Mouse (Mus musculus): ENCODE data around the gene Olfr705. TPM values are rescaled to one million over a fixed set of nuclear protein-coding genes. Genes with fewer than 3 reads are reported as not detected.
"Not testable (repeated sequence)": the region's sequence is repeated elsewhere in the genome, so short reads cannot be mapped to it uniquely, and the experiment has no call there.

The Olfr705 gene
- total RNA-seq (2015; ENCODE audit: low replicate concordance), result not detected in 2 replicates
- total RNA-seq (2017; ENCODE audit: low replicate concordance), result not detected in 2 replicates

DNA sequence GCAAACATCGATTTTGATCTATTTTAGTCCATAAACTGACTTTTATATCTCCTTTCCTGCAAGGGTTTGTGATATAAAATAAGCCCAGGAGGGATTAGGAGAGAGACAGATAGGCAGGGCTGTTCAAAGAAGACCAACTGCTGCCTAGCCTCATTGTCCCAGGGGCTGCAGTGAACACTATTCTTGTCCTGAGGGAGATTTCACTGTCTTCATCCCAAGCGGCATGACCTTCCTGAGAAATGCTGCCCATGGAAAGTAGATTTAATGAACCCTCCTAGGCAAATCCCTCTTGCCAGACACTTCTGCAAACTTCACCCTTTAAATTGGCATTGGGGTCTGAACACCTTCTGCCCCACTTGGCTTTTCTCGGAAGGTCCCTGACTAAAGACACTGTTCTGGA is at the start of gene Olfr705:
TSS of gene Olfr705 (minus strand) at position 101 of the 400 bp plus-strand sequence.
- no peak for ATAC-seq (replicated peaks; ENCODE audit: low FRiP score, poor library complexity, severe bottlenecking)

DNA sequence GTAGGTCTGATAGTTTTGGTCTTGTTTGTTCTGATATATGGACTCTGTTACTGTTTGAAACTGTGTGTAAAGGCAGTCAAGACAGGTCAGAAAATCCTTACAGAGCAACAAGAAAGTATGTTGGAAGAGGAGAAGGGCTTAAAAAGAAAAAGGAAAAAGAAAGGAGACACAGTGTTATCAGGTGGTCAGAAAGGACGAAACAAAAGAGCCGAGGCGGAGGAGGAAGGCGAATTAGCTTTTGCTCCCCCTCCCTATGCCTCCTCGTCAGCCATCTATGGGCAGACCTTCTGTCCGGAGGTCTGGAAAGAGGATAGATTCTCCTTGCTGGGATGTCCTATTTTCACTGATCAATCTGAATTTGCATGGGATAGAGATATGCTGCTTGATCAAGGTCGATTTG is 44.3 kb upstream of the Olfr705 start:
- not testable (repeated sequence) for ATAC-seq (replicated peaks; ENCODE audit: low FRiP score, poor library complexity, severe bottlenecking)

DNA sequence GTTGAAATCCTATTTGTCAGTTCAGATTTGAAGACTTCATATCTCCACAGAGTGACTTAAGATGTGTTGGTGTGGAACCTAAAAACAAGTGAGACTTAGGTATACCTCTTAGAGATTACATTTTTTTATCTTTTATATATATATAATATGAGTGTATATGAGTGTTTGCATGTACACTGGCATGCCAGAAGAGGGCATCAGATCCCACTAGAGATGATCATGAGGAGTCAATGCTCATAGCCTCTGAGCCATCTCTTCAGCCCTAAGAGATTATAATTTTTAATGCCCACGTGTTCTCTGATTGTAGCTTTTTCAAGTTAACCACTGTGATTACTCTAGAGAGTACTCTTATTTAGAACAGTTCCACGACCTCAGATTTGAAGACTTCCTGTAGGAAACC is 31.0 kb upstream of the Olfr705 start, which contains the start of gene Olfr1532-ps1:
TSS of gene Olfr1532-ps1 (plus strand) at position 326 of the 400 bp plus-strand sequence.
- ATAC-seq (replicated peaks; ENCODE audit: low FRiP score, poor library complexity, severe bottlenecking), result no peak

DNA sequence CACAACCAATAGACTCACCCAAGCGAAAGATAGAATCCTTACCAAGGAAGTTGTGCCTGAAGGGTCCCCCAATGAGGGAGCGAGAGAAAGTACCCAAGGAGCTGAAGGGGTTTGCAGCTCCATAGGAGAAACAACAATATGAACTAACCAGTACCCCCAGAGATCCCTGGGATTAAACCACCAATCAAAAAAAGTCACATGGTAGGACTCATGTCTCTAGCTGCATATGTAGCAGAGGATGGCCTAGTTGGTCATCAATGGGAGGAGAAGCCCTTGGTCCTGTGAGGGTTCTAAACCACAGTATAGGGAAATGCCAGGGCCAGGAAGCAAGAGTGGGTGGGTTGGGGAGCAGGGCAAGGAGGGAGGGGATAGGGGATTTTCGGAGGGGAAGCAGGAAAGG is 24.4 kb upstream of the Olfr705 start, which contains the start of gene Olfr707:
TSS of gene Olfr707 (minus strand) at position 101 of the 400 bp plus-strand sequence.
- not testable (repeated sequence) for ATAC-seq (replicated peaks; ENCODE audit: low FRiP score, poor library complexity, severe bottlenecking)

DNA sequence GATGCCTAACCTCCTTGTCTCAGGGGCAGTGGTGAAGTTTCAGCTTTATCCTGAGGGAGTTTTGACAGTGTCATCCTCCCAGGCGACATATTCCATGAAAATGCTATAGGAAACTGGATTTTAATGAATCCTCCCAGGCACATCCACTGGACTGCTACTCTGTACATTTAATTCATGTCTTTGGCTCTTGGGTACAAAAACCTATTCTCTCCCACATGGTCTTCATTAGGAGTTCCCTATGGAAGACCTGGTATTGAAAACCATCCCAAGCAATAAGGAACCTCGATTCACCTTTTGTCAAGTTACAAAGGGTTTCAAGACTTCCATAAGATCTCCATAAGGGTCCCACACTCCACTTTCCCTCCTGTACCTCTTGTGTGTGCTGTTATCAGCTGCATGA is 11.4 kb upstream of the Olfr705 start, which contains the start of gene Olfr706:
TSS of gene Olfr706 (minus strand) at position 101 of the 400 bp plus-strand sequence.
- ATAC-seq (replicated peaks; ENCODE audit: low FRiP score, poor library complexity, severe bottlenecking), result no peak

DNA sequence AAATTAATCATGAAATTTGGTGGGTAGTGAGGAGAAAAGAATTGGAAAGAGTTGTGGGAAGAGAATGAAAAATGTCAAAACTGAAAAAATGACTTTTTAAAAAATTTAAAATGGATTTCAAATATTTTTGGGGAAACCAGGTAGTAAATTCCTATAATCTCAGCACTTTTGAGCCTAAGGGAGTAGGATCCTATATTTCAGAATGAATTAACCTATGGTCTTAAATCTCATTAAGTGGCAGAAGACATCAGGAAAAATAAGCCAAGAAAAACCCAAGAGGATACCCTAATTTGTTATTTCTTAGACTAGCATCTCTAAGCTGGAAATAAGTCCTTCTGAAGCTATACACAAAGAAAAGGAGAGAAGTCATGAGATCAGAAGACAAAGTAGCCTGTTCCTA is 13.8 kb downstream of the Olfr705 start, which contains the start of gene Olfr704:
TSS of gene Olfr704 (plus strand) at position 301 of the 400 bp plus-strand sequence.
- ATAC-seq (replicated peaks; ENCODE audit: low FRiP score, poor library complexity, severe bottlenecking), result no peak

DNA sequence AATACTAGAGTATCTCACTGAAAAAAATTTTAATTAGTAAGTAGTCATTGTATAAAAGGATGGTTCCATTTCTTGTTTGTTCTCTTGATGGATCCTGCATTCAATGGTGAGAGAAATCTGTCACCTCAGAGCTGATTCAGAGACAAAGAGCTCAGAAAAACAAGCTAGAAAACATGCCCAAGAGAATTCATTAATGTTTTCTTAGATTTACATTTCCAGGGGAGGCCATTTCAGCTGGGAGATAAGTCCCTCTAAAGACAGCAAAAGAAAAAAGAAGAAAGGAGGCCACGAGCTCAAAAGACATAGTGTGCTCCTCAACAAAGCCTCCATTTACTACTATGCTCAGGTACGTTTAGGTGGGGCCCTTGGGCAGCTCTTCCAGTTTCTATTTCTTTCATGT is 33.6 kb downstream of the Olfr705 start, which contains the start of gene Olfr703:
TSS of gene Olfr703 (plus strand) at position 301 of the 400 bp plus-strand sequence.
- ATAC-seq (replicated peaks; ENCODE audit: low FRiP score, poor library complexity, severe bottlenecking), result no peak

DNA sequence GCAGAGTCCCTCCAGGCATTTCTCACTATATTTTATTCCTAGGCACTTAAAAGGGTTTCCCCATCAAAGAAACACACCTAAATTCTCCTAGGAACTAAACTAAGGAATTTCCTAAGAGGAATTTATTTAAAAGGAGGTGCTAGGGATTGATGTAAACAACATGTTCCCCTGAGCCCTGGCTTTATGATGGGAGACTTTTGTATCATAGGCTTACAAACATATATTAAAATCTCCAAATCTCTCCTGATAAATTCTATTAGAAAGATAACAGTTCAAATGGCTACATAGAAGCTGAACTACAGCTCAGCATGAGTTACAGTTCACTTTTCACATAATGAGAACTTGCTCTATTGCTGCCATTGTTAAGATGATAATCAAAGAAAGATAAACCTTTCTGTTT is 42.9 kb downstream of the Olfr705 start, which contains the start of gene Olfr702:
TSS of gene Olfr702 (minus strand) at position 101 of the 400 bp plus-strand sequence.
- no peak for ATAC-seq (replicated peaks; ENCODE audit: low FRiP score, poor library complexity, severe bottlenecking)

Other genes with a start within 250 kb of the Olfr705 start
- not detected in 2 replicates for gene Olfr693, start 196.3 kb downstream of the Olfr705 start, total RNA-seq (2015; ENCODE audit: low replicate concordance)
- gene Olfr693, start 196.3 kb downstream of the Olfr705 start, total RNA-seq (2017; ENCODE audit: low replicate concordance), result not detected in 2 replicates
- gene Olfr694, start 185.1 kb downstream of the Olfr705 start, total RNA-seq (2015; ENCODE audit: low replicate concordance), result not detected in 2 replicates
- gene Olfr694, start 185.1 kb downstream of the Olfr705 start, total RNA-seq (2017; ENCODE audit: low replicate concordance), result not detected in 2 replicates
- not detected in 2 replicates for gene Olfr695, start 160.5 kb downstream of the Olfr705 start, total RNA-seq (2015; ENCODE audit: low replicate concordance)
- gene Olfr695, start 160.5 kb downstream of the Olfr705 start, total RNA-seq (2017; ENCODE audit: low replicate concordance), result not detected in 2 replicates
- gene Olfr697, start 134.4 kb downstream of the Olfr705 start, total RNA-seq (2015; ENCODE audit: low replicate concordance), result not detected in 2 replicates
- not detected in 2 replicates for gene Olfr697, start 134.4 kb downstream of the Olfr705 start, total RNA-seq (2017; ENCODE audit: low replicate concordance)
- gene Olfr698, start 121.5 kb downstream of the Olfr705 start, total RNA-seq (2015; ENCODE audit: low replicate concordance), result not detected in 2 replicates
- gene Olfr698, start 121.5 kb downstream of the Olfr705 start, total RNA-seq (2017; ENCODE audit: low replicate concordance), result not detected in 2 replicates
- 0.84 TPM in 1 of 2 replicates, not detected in the other for gene Olfr699, start 83.7 kb downstream of the Olfr705 start, total RNA-seq (2015; ENCODE audit: low replicate concordance)
- gene Olfr699, start 83.7 kb downstream of the Olfr705 start, total RNA-seq (2017; ENCODE audit: low replicate concordance), result not detected in 2 replicates
- gene Olfr700, start 68.1 kb downstream of the Olfr705 start, total RNA-seq (2015; ENCODE audit: low replicate concordance), result not detected in 2 replicates
- gene Olfr700, start 68.1 kb downstream of the Olfr705 start, total RNA-seq (2017; ENCODE audit: low replicate concordance), result not detected in 2 replicates
- not detected in 2 replicates for gene Olfr701, start 62.8 kb downstream of the Olfr705 start, total RNA-seq (2015; ENCODE audit: low replicate concordance)
- not detected in 2 replicates for gene Olfr701, start 62.8 kb downstream of the Olfr705 start, total RNA-seq (2017; ENCODE audit: low replicate concordance)
- gene Olfr702, start 43.0 kb downstream of the Olfr705 start, total RNA-seq (2015; ENCODE audit: low replicate concordance), result not detected in 2 replicates
- gene Olfr702, start 43.0 kb downstream of the Olfr705 start, total RNA-seq (2017; ENCODE audit: low replicate concordance), result not detected in 2 replicates
- not detected in 2 replicates for gene Olfr703, start 33.5 kb downstream of the Olfr705 start, total RNA-seq (2015; ENCODE audit: low replicate concordance)
- not detected in 2 replicates for gene Olfr703, start 33.5 kb downstream of the Olfr705 start, total RNA-seq (2017; ENCODE audit: low replicate concordance)
- not detected in 2 replicates for gene Olfr704, start 13.7 kb downstream of the Olfr705 start, total RNA-seq (2015; ENCODE audit: low replicate concordance)
- not detected in 2 replicates for gene Olfr704, start 13.7 kb downstream of the Olfr705 start, total RNA-seq (2017; ENCODE audit: low replicate concordance)
- not detected in 2 replicates for gene Olfr706, start 11.3 kb upstream of the Olfr705 start, total RNA-seq (2015; ENCODE audit: low replicate concordance)
- gene Olfr706, start 11.3 kb upstream of the Olfr705 start, total RNA-seq (2017; ENCODE audit: low replicate concordance), result not detected in 2 replicates
- not detected in 2 replicates for gene Olfr707, start 24.4 kb upstream of the Olfr705 start, total RNA-seq (2015; ENCODE audit: low replicate concordance)
- gene Olfr707, start 24.4 kb upstream of the Olfr705 start, total RNA-seq (2017; ENCODE audit: low replicate concordance), result not detected in 2 replicates
- not detected in 2 replicates for gene Olfr1532-ps1, start 31.1 kb upstream of the Olfr705 start, total RNA-seq (2015; ENCODE audit: low replicate concordance)
- not detected in 2 replicates for gene Olfr1532-ps1, start 31.1 kb upstream of the Olfr705 start, total RNA-seq (2017; ENCODE audit: low replicate concordance)
- gene Olfr709-ps1, start 55.3 kb upstream of the Olfr705 start, total RNA-seq (2015; ENCODE audit: low replicate concordance), result not detected in 2 replicates
- gene Olfr709-ps1, start 55.3 kb upstream of the Olfr705 start, total RNA-seq (2017; ENCODE audit: low replicate concordance), result not detected in 2 replicates
- not detected in 2 replicates for gene Olfr710, start 71.4 kb upstream of the Olfr705 start, total RNA-seq (2015; ENCODE audit: low replicate concordance)
- gene Olfr710, start 71.4 kb upstream of the Olfr705 start, total RNA-seq (2017; ENCODE audit: low replicate concordance), result not detected in 2 replicates
- not detected in 2 replicates for gene Olfr6, start 87.0 kb upstream of the Olfr705 start, total RNA-seq (2015; ENCODE audit: low replicate concordance)
- not detected in 2 replicates for gene Olfr6, start 87.0 kb upstream of the Olfr705 start, total RNA-seq (2017; ENCODE audit: low replicate concordance)
- gene Olfr711, start 98.6 kb upstream of the Olfr705 start, total RNA-seq (2015; ENCODE audit: low replicate concordance), result not detected in 2 replicates
- 0.38 TPM in 1 of 2 replicates, not detected in the other for gene Olfr711, start 98.6 kb upstream of the Olfr705 start, total RNA-seq (2017; ENCODE audit: low replicate concordance)
- not detected in 2 replicates for gene Olfr2, start 129.2 kb upstream of the Olfr705 start, total RNA-seq (2015; ENCODE audit: low replicate concordance)
- not detected in 2 replicates for gene Olfr2, start 129.2 kb upstream of the Olfr705 start, total RNA-seq (2017; ENCODE audit: low replicate concordance)
- not detected in 2 replicates for gene Olfr713, start 154.3 kb upstream of the Olfr705 start, total RNA-seq (2015; ENCODE audit: low replicate concordance)
- not detected in 2 replicates for gene Olfr713, start 154.3 kb upstream of the Olfr705 start, total RNA-seq (2017; ENCODE audit: low replicate concordance)
- gene Olfr714, start 194.1 kb upstream of the Olfr705 start, total RNA-seq (2015; ENCODE audit: low replicate concordance), result not detected in 2 replicates
- not detected in 2 replicates for gene Olfr714, start 194.1 kb upstream of the Olfr705 start, total RNA-seq (2017; ENCODE audit: low replicate concordance)
- gene Olfr17, start 216.3 kb upstream of the Olfr705 start, total RNA-seq (2015; ENCODE audit: low replicate concordance), result not detected in 2 replicates
- gene Olfr17, start 216.3 kb upstream of the Olfr705 start, total RNA-seq (2017; ENCODE audit: low replicate concordance), result not detected in 2 replicates
- not detected in 2 replicates for gene Olfr715b, start 233.5 kb upstream of the Olfr705 start, total RNA-seq (2015; ENCODE audit: low replicate concordance)
- gene Olfr715b, start 233.5 kb upstream of the Olfr705 start, total RNA-seq (2017; ENCODE audit: low replicate concordance), result not detected in 2 replicates